Mouse (Mus musculus): Measurements from ENCODE around the gene Lrsam1. TPM values are rescaled to one million over a fixed set of nuclear protein-coding genes. Genes with fewer than 3 reads are reported as not detected.

Lrsam1 gene
- polyA plus RNA-seq, 1 experiment from 2014 or later: 21.1 TPM

Other genes starting within 250 kb of the Lrsam1 start
- 99.3 and 103 TPM in 2 replicates for gene Cdk9, start 248.5 kb downstream of the Lrsam1 start, polyA plus RNA-seq (2016; fragmentation: Nextera tagmentation; extraction: Ambion mirVana)
- 34.6 and 41.1 TPM in 2 replicates for gene Sh2d3c, start 240.6 kb downstream of the Lrsam1 start, polyA plus RNA-seq (2016; fragmentation: Nextera tagmentation; extraction: Ambion mirVana)
- 2.8 and 3.5 TPM in 2 replicates for gene 6330409D20Rik, start 220.6 kb downstream of the Lrsam1 start, polyA plus RNA-seq (2016; fragmentation: Nextera tagmentation; extraction: Ambion mirVana)
- 50.2 and 53.4 TPM in 2 replicates for gene Tor2a, start 204.4 kb downstream of the Lrsam1 start, polyA plus RNA-seq (2016; fragmentation: Nextera tagmentation; extraction: Ambion mirVana)
- 0.20 and 0.43 TPM in 2 replicates for gene Ttc16, start 186.0 kb downstream of the Lrsam1 start, polyA plus RNA-seq (2016; fragmentation: Nextera tagmentation; extraction: Ambion mirVana)
- gene Ptrh1, start 185.8 kb downstream of the Lrsam1 start, polyA plus RNA-seq (2016; fragmentation: Nextera tagmentation; extraction: Ambion mirVana): 2.6 and 4.6 TPM in 2 replicates
- 0.64 and 1.3 TPM in 2 replicates for gene Cfap157, start 177.2 kb downstream of the Lrsam1 start, polyA plus RNA-seq (2016; fragmentation: Nextera tagmentation; extraction: Ambion mirVana)
- gene Stxbp1, start 114.4 kb downstream of the Lrsam1 start, polyA plus RNA-seq (2016; fragmentation: Nextera tagmentation; extraction: Ambion mirVana): 80.3 and 83.2 TPM in 2 replicates
- gene Fam129b, start 85.5 kb downstream of the Lrsam1 start, polyA plus RNA-seq (2016; fragmentation: Nextera tagmentation; extraction: Ambion mirVana): 27.0 and 29.1 TPM in 2 replicates
- 108 and 111 TPM in 2 replicates for gene Rpl12, start 55 bp downstream of the Lrsam1 start, polyA plus RNA-seq (2016; fragmentation: Nextera tagmentation; extraction: Ambion mirVana)
- 21.3 and 24.1 TPM in 2 replicates for gene Slc2a8, start 20.5 kb upstream of the Lrsam1 start, polyA plus RNA-seq (2016; fragmentation: Nextera tagmentation; extraction: Ambion mirVana)
- gene Garnl3, start 170.0 kb upstream of the Lrsam1 start, polyA plus RNA-seq (2016; fragmentation: Nextera tagmentation; extraction: Ambion mirVana): 15.6 and 16.6 TPM in 2 replicates